Mouse (Mus musculus) gastrocnemius, postnatal 36 days (tissue): ENCODE data around the gene Sh3gl3. TPM values are rescaled to one million over a fixed set of nuclear protein-coding genes. Genes with fewer than 3 reads are reported as not detected.
"Not testable (repeated sequence)": the region's sequence is repeated elsewhere in the genome, so short reads cannot be mapped to it uniquely, and the experiment has no call there.

Source experiments
- DNase-seq, 2 experiments: peaks; one replicate each; pipeline ENCODE4 v3.0.0; 2022
- intact Hi-C: fragments of 180-260 bp; cut with DNase I; formaldehyde crosslinking; loops from one replicate; pipeline ENCODE4 v1.15.1; 2025
- total RNA-seq, 2 experiments: library from RNA; stranded (reverse); gene quantifications; 2 replicates each; pipeline ENCODE4 v1.2.3; 2021

The Sh3gl3 gene
- total RNA-seq, 2 experiments from 2014 or later: 0.54 to 0.71 TPM

DNA sequence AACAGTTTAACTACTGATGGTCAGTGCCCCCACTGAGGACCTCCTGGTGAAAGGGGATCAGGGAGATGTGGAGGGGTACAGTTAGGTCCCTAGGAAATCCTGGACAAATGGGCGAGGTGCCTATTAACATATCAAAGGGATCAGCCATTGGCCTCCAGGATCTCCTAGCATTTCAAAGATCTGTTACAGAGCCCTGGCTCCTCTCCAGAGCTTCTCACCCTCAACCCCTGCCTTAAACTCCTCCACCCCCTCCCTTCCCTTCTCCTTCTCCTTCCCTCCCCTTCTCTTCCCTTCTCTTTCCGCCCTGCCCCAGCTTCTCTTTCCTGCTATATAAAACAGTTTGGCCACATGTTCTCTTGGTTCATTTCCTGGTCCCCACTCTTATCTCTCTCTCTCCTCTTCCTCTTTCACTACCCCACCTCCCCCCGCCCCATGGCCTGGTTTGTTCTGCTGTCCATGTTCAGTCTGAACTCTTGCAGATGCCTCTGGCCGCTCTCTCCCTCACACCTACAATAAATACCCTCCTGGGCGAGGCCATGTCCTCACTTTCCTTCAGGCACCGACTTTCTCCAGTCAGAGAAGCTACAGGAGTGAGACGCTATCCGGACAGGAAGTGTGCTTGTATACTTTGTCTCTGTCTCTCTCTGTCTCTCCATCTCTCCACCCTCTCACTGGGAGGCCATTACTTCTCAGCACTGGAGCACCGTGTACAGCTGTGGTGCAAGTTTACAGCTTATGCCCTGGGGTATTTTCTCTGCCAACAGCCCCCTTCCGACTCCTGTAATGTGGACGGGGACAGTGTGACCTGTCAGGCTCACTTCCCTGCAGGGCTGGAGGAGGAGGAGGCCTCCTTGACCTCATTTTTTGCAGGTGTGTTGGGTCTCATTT is 60.6 kb downstream of the Sh3gl3 start:
- intact Hi-C loops: no loop called here
- no peak for DNase-seq

DNA sequence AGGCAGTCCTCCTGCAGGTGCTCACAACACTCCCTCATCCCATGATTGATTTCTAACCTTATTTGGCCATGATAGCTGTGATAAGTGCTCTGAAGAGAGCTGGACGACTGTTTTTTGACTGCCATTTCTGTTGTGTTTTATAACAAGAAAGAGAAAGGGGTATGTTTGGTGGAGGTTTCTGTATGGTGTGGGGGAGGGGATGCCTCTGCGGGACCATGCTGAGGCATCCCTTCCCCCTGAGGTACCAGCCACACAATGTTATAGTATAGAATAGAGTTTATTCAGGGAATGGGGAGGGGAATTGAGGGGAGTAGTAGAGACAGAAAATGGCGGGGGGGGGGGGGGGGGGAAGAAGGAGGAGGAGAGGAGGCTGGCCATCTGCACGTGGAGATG is 61.3 kb downstream of the Sh3gl3 start:
- no peak for DNase-seq
- intact Hi-C loops: no loop called here

DNA sequence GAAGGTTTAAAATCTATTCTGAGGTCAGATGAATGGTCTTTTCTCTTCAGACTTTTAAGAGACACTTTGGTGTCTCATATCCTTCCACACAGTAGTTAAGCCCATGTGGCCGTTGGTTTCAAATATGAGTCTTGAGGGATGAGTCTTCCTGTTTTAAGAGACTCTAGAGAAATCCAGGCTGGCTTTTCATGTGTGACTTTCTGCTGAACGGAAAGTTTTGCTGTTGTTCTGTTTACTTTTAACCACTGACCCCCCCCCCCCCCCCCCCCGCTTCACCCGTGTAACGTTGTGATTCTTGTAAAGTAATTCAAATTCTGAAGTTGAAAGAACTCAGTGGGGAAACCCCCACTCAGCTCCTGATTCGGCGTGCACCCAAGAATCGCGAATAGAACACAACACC is 61.8 kb downstream of the Sh3gl3 start:
- intact Hi-C loops: no loop called here
- DNase-seq: no peak

DNA sequence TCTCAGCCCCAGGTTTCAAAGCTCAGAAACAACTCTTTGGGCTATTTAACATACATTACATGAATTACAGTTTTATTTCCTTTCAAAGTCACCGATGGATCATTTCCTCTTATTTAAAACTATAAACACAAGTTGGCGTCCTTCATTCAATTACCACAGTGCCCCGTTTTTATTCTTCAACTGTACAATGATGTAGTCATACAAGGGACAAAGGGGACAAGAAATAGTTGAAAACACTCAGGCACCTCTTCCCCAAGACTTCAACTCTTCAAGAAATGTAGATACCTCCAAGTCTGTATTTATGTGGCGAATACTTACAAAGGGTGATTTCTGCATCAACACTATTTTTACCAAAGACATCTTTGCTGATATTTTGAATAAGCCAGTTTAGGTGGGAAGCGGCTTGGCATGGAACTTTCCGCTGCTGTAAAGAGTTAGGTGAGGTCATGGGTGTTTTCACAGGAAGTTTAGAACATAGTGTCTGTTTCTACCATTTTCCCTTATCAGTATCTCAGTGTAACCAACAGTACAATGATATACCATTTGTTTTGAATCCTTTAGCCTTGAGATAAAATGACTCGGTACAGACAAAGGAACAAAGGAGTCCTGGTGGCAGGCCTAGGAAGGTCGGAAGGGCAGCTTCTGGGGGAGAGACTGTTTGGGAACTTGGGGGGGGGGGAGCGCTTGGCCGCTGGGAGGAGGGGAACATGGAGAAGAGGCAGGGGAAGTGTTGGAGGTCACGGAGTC is 62.7 kb downstream of the Sh3gl3 start:
- intact Hi-C loops: no loop called here

DNA sequence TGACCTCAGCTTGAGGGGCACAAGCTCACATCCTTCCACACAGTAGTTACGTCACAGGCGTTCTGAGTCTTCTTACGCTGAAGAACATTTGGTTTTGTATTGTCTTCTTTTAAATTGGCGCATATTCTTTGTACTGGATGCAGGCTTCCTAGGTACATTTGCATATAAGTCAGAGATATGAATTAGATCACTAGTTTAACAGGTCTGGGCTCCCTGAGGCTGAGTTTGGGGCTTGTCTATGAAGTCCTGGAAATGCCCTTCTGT is 63.2 kb downstream of the Sh3gl3 start:
- intact Hi-C loops: no loop called here
- DNase-seq: no peak

More for the DNA sequence above, 62.7 kb downstream of the Sh3gl3 start:
- DNase-seq: no peak

DNA sequence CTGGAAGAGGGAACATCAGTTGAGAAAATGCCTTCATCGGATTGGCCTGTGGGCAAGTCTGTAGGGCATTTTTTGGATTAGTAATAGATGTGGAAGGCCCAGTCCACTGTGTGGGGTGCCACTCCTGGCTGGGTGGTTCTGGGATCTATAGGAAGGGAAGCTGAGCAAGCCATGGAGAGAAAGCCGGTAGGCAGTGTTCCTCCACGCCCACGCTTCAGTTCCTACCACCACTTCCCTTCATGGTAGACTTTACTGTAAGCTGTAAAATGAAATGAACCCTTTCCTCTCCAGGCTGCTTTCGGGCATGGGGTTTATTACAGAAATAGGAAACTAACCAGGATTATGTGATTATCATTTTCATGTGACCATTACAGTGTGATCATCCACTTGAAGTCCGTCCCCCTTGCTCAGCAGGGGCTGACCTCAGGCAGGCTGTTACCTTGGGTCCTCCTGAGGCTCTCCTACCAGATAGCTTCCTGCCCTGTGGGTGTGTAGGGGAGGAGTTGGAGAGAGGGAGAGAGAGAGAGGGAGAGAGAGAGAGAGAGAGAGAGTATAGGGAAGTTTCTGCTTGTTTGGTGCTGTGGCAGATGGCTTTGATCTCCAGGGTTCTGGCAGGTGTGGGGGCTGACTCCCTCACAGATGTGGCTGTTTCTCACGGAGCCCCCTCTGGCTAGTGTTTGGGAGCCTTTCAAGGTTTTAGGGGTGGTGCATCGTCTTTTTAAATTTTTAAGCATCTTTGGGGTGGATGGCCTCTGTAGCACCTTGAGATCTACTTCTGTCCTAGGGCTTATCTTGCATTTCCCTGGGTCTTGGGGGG is 67.0 kb downstream of the Sh3gl3 start:
- intact Hi-C loops: no loop called here
- no peak for DNase-seq

DNA sequence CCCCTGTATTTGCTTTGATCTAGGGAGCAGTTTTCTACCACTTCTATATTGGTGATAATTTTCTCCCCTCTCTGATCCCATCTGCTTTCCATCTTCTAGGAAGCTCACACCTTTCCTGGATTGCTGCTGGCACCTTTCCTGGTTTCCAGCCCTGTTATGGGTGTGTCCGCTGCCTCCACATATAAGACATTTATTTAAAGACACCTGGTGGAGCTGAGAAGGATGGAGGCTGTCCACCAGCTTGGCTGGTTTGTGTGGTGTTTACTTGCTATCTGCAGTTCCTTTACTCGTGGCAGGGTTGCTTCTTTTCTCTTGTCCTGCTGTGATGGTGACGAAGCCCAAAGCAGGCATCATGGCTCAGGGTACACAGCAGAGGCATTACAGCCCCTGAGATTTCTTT is 71.1 kb downstream of the Sh3gl3 start:
- DNase-seq: no peak

GRCm38 (mm10) chr7:82248953-82249695 is 75.5 kb downstream of the Sh3gl3 start:
- no peak for DNase-seq
- intact Hi-C loops: no loop called here

More for the DNA sequence above, 71.1 kb downstream of the Sh3gl3 start:
- intact Hi-C loops: no loop called here

DNA sequence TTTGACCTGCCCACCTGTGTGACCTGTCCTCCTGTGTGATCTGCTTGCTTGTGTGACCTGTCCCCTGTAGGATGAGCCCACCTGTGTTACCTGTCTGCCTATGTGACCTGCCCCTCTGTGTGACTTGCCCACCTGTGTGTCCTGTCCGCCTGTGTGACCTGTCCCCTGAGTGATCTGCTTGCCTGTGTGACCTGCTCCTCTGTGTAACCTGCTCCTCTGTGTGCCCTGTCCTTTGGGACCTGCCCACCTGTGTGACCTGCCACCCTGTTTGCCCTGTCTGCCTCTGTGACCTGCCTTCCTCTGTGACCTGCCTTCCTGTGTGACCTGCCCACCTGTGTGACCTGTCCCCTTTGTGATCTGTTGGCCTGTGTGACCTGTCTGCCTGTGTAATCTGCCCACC is 79.7 kb downstream of the Sh3gl3 start:
- intact Hi-C loops: no loop called here
- DNase-seq: no peak

DNA sequence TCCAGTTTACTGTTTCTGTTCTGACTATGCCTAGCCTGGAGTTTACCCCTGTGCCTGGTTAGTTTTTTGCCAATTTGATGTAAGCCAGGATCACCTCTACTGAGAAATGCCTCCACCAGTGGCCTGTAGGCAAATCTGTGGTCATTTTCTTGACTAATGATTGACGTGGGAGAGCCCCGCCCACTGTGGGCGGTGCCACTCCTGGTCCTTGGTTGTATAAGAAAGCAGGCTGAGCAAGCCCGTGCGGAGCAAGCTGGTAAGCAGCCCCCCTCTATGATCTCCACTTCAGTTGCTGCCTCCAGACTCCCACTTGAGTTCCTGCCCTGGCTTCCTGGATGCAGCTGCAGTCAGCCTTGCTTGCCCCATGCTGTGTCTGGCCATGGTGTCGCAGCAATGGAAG is 83.3 kb downstream of the Sh3gl3 start:
- DNase-seq: no peak
- intact Hi-C loops: loop anchor here (5.0 kb wide), 1 partner anchor 70 kb away; no protein-coding TSS in a partner anchor

DNA sequence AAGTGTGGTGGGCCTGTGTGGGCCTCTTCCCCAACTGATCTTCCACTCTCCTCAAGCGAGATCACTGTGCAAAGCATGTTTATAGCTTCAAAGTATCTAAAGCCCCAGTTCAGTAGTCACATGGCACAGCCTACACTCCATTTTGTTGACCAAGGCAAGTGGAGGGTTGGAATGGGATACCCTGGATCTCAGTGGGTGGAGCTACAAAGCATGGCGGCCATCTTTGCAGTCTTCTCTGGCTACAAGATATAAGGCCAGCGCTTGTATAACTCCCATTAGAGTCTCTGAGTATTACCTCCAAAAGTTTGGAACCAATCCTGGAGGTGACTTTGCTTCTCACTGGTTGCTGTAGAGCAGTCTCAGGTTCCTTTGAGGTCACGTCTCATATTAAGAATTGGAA is 83.9 kb downstream of the Sh3gl3 start:
- intact Hi-C loops: loop anchor here (5.0 kb wide), 1 partner anchor 70 kb away; no protein-coding TSS in a partner anchor
- no peak for DNase-seq

- no peak for DNase-seq
- intact Hi-C loops: loop anchor here (10.0 kb wide), 1 partner anchor 475 kb away; the partner anchor contains the start of gene 3110040N11Rik
Measured at GRCm38 (mm10) chr7:82260210-82260609, 86.6 kb downstream of the Sh3gl3 start.

GRCm38 (mm10) chr7:82263141-82263540 is 89.5 kb downstream of the Sh3gl3 start:
- peak; percentile 29 for DNase-seq
- intact Hi-C loops: loop anchor here (1.0 to 10.0 kb wide), 3 partner anchors 134 to 478 kb away; partner anchors contain the start of gene 3110040N11Rik

DNA sequence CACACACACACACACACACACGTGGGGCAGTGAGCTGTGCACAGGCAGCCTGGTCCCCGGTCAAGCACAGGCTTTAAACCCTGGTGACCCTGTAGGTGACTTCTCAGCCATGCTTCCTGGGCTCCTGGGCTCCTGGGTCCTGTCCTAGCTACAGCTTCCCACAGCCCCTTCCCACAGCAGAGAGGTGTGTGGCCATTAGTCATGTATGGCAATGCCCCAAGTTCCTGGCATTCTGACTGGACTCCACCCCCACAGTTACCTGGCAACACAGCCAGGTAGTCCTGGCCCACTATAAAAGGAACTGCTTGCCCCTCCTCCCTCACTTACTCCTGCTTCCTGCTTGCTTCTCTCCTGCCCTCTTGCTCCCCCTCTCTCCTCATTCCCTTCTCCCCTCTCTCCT is 90.5 kb downstream of the Sh3gl3 start:
- no peak for DNase-seq
- intact Hi-C loops: loop anchor here (2.0 to 10.0 kb wide), 2 partner anchors 305 to 479 kb away; partner anchors contain the start of gene 3110040N11Rik

GRCm38 (mm10) chr7:82265365-82265764 is 91.7 kb downstream of the Sh3gl3 start:
- no peak for DNase-seq
- intact Hi-C loops: loop anchor here (2.0 to 10.0 kb wide), 2 partner anchors 307 to 481 kb away; partner anchors contain the start of gene 3110040N11Rik

DNA sequence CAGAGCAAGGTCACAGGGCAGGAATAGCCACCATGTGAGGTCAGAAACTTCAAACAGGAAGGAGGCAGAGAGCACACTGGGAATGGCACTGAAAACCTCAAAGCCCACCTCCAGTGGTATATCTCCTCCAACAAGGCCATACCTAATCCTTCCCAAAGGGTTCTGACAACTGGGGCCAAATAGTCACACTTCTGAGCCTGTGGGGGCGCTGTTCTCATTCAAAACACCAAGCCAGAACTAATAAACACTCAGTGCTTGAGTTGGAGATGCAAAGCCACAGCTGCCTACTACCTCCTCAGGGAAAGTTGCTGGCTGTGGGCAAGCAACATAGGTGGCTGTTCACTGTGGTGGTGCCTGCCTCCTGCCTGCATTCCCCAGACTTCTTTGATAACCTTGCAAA is 96.3 kb downstream of the Sh3gl3 start:
- DNase-seq: no peak
- intact Hi-C loops: loop anchor here (10.0 kb wide), 1 partner anchor 485 kb away; the partner anchor contains the start of gene 3110040N11Rik

GRCm38 (mm10) chr7:82271742-82272141 is 98.1 kb downstream of the Sh3gl3 start:
- intact Hi-C loops: no loop called here
- DNase-seq: no peak

DNA sequence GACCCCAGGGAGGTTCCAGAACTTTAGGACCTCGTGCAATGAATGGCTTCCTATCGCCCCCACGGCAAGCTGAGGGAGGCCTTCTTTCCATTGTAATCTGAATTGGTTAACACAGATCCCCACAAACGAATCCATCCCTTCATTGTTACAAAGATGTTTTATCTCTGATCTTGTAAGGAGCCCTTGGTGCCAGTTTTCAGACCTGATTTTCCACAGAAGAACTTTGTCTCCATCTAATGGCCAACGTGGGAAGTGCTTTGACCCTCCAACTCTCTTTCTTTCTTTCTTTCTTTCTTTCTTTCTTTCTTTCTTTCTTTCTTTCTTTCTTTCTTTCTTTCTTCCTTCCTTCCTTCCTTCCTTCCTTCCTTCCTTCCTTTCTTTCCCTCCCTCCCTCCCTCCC is 99.2 kb downstream of the Sh3gl3 start:
- DNase-seq, intact Hi-C loops: not testable (repeated sequence)

DNA sequence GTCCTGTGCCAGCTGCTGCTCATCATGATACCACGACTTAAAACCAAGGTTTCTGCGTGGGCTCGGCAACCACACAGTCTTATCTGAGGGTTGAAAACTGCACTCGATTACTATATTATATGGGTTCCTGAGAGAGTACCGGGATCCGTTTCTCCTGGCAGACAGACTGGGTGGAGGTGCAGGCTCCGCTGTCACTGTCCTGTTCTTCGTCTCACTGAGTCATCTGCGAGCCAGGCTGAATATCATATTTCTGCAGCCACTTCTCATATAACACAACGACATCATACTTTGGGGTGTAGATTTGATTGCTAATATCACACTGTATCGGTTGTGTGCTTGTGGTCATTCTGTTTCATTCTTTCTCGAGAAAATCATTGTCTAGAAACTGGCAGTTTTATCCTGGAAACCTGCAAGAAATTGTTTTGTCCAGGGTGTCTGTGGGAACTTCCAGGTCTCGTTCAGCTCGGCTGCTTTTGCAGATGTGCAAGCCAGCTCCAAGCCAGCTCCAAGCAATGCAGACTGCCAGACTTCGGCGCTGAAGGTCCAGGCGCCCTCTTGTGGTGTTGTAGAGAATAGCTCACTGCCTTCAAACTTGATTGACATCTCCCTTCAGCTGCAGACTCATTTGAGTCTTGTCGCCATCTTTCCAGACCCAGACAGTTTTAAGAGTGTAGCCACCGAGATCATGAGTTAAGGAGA is 100.5 kb downstream of the Sh3gl3 start:
- peak; percentile 31 to 56 for DNase-seq
- intact Hi-C loops: no loop called here
